Mouse (Mus musculus) heart, postnatal 14 days (tissue): ENCODE measurements around the gene Pdia6. TPM values are rescaled to one million over a fixed set of nuclear protein-coding genes. Genes with fewer than 3 reads are reported as not detected.

ENCODE experiments used
- DNase-seq, 2 experiments: peaks; one replicate each; pipeline ENCODE4 v3.0.0; 2021 to 2022
- intact Hi-C: fragments of 180-260 bp; cut with DNase I; formaldehyde crosslinking; loops from one replicate; pipeline ENCODE4 v1.15.1; 2025
- long read RNA-seq, 2 experiments: library from polyadenylated mRNA; stranded (forward); transcript quantifications; one replicate each; pipeline ENCODE4 v2.0.0; 2021
- total RNA-seq, 2 experiments: library from RNA; stranded (reverse); gene quantifications; 2 replicates each; pipeline ENCODE4 v1.2.3; 2021

Pdia6 gene
- total RNA-seq: 100 to 1,000 TPM in 1 of 2 experiments, 10 to 100 TPM in 1; 76.7 to 102 TPM
- long read RNA-seq, experiment 1, transcript Pdia6-201 (13 exons, 2,175 nt): major isoform, 282 of 301 reads
- long read RNA-seq, experiment 1, partial matches to known transcripts: 12 of 301 reads
- long read RNA-seq, experiment 1, other reads (novel, unspliced or antisense): 7 of 301 reads
- long read RNA-seq, experiment 2, transcript Pdia6-201 (13 exons, 2,175 nt): major isoform, 197 of 205 reads
- long read RNA-seq, experiment 2, partial matches to known transcripts: 7 of 205 reads
- long read RNA-seq, experiment 2, other reads (novel, unspliced or antisense): 1 of 205 reads

DNA sequence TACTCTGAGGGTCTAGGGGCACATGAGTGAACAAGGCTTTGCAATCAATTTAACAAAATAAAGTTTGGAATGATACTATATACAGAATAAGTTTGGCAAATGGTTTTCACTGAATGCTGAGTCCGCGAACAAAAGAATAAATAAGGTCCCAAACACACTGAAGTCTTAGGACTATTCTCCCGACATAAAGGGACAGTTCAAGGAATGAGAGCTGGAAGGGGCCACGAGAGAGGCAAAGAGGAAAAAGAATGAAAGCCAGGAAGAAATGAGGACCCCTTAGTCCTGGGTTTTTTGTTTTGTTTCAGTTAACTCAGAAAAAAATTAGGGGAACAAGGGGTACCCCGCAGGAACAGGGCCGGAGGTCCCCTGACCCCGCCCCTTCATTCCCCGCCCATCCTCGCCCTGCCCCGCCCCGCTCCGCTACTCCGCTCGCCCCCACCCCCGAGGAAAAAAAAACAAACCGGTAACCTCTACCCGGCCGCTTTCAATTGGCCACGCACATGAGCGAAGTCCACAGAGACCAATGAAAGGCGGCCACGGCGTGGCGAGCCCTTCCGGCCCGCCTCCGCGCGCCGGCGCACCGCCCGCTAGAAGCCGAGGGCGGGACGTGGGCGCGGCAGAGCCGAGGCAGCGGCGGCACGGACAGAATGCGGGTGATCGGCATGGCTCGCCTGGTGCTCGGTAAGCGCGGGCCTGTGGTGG lies at the start of gene Pdia6:
Pdia6 (plus strand) TSS at position 575 of the 702 bp plus-strand sequence.
- intact Hi-C loops: loop anchor here (10.0 kb wide), 2 partner anchors 279 to 1621 kb away; partner anchors contain the start of gene Odc1

DNA sequence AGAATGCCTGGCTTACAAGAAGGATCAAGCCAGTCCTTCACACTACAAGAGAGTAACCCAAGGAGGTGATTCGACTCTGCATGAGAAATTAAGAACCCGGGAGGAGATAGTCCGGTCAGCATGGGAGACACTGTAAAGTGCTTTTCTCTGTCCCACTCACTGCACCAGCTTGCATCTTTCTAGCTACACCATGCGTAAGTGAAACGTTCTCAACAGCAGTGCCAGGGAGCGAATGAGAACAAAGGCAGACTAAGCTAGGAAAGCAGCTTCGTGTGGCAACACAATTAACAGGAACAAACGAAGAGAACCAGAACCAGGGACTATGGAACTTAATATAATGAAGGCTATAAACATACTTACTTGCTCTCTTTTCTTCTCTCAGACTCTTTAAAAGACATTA lies 48.0 kb upstream of the Pdia6 start:
- DNase-seq: no peak
- intact Hi-C loops: no loop called here

More for the DNA sequence above, at the start of gene Pdia6:
- DNase-seq: peak; percentile 94 to 95

DNA sequence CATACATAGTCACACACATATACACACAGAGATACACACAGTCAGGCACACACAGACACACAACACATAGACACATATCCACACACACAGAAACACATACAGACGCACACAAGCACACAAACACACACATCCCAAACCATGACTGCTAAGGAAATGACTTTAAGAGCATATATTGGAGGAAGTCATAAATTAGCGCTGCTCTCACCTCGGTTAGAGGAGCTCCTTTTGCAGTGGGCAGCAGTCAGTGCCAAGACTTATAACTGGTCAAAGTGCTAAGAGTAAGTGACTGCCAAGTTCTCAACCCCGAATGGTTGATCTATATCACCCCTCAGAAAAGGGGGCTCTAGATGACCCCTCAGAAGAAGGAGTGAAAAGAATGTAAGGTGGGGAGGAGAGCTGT lies 47.2 kb upstream of the Pdia6 start:
- no peak for DNase-seq
- intact Hi-C loops: no loop called here

DNA sequence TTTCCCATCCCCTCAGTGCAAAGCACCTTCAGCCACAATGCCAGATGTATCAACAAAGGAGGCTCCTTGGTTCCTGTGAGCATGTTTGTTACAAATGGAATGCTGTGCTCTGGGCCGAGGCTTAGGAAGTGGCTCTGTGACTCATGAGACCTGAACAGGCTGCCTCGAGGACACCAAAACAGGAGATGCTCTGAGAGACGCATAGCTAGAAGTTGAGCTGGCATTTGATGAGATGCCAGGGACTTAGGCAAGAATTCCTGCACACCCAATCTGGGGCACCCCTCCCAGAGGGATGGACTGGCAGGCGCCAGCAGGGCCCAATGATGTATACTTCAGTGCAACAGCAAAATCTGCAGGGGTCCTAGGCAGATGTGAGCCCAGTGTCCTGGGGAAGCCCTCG lies 45.7 kb upstream of the Pdia6 start:
- intact Hi-C loops: no loop called here
- no peak for DNase-seq

DNA sequence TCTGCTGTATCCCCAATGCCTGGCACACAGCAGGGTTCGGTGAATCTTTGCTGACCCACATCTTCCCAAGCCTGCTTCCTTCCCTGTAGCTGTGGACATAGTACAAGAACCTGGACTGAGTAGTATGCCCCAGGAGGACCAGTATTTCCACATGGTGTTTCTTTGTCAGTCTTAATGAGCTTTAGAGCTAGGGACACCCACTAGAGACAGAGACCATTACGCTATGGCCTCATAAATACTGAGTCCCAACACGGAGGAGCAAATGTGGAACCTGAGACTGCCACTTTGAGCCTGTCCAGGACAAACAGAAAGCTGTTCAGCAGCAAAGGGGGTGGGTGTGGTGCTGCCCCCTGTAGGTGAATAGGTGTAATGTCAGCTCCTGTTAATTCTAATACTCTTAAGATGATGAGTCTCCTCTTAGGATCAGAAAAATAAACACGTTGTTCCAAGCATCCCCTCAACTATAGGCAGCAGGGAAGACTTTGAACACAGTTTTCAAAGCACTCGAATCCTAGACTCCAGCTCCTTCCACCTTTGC lies 44.4 kb upstream of the Pdia6 start:
- intact Hi-C loops: no loop called here
- peak in 1 of 2 experiments; percentile 14 for DNase-seq

DNA sequence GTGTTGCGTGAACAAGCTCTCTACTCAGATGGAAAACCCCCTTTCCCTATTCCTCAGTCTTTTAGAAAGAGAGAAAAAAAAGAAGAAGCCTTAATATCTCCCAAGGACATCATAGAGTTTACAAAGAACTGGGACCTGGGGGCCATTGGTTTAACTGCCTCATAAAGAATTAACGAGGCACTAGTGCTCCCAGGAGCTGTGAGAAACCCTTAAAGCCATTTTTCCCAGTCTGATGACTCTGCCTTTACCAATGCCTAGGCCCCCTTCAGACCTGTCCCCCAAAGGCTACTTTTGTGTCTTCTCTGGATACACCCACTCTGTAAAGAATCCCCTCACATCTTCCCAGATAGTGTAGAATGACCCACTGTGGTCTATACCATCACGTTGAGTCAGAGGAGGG lies 43.3 kb upstream of the Pdia6 start:
- intact Hi-C loops: no loop called here
- no peak for DNase-seq

DNA sequence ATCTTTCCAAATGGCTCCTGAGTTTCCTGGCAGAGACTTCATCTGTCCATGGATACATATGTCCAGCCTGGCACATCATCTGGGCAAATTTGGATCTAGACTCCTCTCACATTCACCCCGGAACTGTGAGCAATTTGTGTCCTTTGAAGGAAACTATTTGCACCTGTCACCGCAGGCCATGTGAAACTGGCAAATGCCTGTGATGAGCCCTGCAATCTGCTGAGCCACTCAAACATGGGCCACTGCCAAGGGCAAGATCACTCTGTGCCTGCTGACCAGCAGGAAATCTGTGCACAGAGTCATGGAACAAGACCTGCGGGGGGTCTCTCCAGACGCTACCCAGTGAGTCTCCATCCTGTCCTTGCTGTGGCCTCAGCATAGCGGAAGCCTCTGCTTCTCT lies 41.3 kb upstream of the Pdia6 start:
- peak in 1 of 2 experiments; percentile 4 for DNase-seq
- intact Hi-C loops: no loop called here

DNA sequence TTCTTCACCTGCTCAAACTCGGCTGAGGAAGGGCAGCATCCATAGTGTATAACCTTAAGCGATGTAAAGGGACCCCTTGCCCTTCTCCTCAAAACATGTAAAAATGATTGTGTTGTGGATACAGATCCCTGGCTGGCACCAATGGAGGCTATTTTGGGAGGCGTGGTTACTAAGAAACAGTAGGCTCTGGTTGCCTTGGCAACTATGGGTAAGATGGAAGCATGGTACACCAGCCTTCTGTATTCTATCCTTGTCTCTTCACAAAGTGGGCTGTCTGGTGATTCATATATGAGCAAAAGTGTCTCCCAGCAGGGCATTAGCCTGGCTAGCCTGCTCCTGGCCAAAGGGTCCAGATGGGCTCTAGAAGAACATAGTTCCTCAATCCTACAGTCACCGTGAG lies 38.4 kb upstream of the Pdia6 start:
- DNase-seq: no peak
- intact Hi-C loops: no loop called here

DNA sequence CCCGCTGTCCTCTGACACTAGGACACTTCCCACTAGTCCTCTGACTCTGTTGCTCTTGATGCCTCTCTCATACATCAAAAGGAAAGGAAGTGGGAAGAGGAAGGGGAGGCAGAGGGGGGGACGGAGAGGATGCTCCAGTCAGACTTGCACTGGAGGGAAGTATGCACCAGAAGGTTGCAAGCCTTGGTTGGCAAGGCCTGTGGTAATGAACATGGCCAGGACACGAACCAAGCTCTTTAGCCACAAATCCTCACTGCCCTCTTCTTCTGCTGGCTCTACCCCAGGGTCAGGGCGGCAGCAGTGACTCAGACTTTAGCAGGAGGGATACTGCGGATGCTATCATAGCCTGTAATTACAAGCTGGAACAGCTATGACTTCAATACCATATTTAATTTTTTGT lies 35.8 kb upstream of the Pdia6 start:
- no peak for DNase-seq
- intact Hi-C loops: no loop called here

DNA sequence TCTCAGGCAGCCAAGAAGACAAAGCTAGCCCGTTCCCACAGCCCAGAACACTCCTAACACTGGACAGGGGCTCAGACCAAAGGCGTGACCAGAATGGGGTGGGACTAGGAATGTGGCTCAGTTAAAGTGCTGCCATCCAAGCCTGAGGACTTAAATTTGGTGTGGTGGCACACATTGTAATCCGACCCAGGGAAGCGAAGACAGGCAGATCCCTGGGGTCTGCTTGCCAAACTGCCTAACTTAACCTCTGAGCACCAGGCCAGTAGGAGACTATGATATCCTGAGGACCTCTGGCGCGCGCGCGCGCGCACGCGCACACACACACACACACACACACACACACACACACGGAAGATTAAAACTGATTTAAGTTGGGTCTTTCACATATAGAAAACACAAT lies 34.8 kb upstream of the Pdia6 start:
- DNase-seq: no peak
- intact Hi-C loops: no loop called here

DNA sequence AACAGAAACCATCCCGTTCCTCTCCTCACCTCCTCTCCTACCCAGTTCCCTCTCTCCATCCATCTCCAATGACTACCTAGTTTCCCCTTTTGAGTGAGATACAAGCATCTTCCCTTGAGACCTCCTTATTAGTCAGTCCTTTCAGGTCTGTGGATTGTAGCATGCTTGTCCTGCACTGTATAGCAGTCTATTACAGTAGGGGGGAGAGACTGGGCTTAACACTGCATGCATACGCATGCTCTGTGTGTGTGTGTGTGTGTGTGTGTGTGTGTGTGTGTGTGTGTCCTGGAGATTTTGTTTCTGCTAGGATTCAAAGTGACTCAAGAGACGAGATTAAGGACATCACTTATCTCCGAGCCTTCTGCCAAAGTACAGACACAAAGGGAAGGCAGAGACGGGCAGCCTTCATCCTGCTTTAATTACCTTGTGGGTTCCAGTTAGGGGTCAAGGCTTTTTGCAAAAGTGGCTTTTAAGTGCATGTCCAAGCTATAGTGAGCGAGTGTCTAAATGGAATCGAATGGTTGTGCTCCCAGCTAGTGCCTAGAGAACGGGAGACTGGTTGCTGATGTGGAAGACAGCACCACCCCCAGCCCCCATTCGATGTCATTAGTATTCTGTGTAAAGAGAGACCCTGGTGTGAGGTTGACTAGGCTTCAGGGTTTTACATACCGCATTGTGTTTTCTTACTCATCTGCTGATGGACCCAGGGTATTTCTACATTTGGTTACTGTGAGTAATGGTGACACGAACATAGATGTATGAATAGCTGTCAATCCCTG lies 30.6 kb upstream of the Pdia6 start:
- intact Hi-C loops: no loop called here
- no peak for DNase-seq

DNA sequence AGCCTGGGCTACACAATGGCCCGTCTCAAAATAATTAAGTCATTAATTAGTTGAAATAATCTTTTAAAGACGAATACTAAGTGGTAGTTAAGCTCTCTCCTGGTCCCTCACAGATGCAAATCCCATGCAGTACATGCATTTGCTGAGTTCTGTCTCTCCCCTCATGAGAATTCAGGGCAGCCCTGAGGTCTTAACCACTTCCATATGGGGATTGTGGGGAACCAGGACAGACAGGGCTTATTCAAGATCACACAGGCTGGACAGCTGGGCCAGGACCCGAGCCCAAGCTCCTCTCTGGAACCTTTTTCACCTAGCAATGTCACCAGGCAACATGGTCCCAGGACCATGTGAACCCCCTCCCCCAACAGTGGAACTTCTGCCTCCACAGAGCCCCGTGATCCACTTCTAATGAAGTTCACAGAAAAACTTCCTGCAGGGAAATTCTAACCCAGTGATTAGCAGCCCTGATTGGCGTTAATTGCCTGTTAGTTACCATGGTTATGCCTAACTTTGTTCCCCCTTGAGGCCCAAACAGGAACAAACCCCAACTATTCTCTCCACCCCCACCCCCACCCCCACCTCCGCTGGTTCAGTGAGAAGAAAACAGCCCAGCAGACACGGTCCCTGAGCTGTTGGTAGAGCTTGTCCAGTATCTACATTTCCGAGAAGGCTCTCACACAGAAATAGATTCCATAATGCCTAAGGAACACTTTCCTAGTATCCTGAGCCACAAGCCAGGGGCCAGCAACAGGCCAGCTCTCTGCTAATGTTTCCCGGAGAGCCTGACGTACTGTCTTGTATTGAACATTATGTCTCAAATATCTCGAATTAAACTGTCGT lies 27.5 kb upstream of the Pdia6 start:
- DNase-seq: no peak
- intact Hi-C loops: no loop called here

DNA sequence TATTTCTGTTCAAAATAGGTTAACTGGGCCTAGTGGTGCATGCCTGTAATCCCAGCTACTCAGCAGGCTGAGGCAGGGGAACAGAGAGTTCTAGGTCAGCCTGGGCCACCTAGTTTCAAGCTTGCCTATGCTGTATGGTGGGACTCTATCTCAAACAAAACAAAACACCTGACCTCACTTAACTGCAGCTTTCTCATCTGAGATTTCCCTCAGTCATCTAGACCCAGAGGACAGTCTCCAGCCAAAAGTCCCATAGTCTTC lies 27.0 kb upstream of the Pdia6 start:
- DNase-seq: no peak
- intact Hi-C loops: no loop called here

DNA sequence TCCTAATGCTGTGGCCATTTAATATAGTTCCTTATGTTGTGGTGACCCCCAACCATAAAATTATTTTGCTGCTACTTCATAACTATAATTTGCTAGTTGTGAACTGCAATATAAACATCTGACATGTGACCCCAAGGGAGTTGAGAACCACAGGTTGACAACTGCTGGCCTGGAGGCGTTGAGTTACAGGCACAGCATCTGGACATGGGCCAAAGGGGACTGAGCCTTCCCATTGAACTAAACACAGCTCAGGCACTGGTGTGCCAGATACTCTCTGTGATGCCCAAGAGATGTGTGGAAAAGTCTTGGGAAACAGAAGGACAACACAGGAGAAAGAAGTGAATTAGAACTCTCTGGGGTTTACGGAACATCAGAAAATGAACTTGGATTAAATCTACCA lies 25.3 kb upstream of the Pdia6 start:
- no peak for DNase-seq
- intact Hi-C loops: no loop called here

DNA sequence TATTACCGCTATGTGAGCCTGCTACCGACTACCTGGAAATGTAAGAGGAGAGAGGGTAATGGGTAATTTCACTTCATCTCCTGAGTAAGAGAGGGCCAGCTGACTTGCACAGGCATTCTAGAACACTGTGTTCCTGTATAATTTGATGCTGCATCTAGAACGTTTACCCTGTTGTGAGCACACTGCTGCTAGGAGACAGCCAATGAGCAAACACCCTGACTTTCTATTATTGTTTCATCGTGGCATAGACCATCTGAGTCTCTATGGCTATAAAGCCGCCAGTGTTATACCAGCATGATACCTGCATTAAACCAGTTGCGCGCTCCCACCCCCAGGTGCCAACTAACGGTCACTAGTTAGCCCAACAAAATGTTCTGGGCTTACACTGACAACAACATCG lies 24.7 kb upstream of the Pdia6 start:
- no peak for DNase-seq
- intact Hi-C loops: no loop called here

DNA sequence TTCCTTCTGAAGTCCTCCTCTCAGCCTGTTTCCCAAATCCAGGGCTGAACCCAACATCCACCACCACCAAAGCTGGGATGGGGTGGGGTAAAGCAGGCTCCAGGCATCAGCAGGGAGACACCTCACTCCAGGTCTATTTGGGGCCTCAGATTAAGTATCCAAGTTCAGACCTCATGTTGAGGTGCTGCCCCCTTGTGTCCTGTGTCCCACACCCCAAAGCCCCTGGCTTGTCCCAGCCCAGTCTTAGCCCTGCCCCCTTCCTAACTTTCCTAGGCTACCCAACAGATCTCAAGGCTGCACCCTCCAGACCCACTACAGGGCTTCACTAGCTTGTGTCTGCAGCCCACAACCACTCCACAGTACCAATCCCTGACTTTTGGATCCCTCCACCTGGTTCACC lies 24.3 kb upstream of the Pdia6 start:
- no peak for DNase-seq
- intact Hi-C loops: no loop called here

DNA sequence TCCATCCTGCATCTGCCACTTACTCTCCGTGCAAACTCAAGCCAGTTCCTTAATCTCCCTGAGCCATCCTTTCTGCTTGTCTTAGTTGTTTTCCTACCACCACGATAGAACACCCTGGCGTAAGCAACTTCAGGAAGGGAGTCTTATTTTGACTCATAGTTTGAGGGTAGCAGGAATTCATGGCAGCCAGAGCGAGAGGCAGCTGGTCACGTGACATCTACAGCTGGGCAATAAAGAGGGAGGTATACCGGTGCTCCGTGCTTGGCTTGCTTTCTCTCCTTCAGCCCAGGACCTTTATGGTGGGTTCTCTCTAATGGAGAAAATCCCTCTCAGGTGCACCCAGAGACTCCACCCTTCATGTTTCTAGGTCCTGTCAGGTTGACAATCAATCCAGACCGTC lies 15.4 kb upstream of the Pdia6 start:
- DNase-seq: no peak
- intact Hi-C loops: loop anchor here (10.0 kb wide), 1 partner anchor 536 kb away; no protein-coding TSS in a partner anchor

DNA sequence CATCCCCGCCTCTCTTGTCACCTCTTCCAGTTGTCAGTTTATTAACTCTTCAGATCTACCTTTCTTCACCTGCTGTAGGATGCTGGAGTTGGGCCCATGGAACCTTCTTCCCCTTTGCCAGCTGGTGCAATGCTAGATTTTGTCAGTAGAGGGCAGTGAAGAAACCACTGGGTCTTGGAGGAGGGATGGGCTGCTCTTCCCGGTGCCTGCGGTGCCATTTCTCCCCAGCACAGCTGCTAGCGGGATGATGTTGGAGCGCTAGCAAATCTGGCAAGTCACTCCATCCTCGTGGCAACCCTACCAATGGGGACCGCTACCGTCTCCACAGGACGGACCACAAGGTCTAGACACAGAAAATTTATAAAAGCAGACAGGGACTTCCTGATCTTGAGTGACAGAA lies 13.3 kb upstream of the Pdia6 start:
- intact Hi-C loops: loop anchor here (10.0 kb wide), 1 partner anchor 538 kb away; no protein-coding TSS in a partner anchor
- DNase-seq: peak; percentile 59 to 79

DNA sequence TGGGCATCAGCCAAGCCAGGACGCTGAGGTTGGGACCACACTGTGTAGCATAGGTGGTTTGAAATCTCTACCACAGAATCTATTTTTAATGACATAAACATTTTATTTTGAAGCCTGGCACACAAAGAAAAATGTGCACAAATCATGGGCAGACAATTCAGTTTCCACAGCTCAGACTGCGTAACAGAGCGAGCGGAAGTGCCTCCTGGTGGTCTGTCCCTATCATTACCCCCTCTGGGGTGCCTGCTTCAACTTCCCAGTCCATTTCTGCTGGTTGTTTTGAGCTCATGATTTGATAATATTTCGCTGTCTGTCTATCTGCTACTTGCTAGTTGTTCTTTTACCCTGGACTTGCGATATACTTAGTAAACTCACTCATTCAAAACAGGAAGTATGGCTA lies 10.7 kb upstream of the Pdia6 start:
- intact Hi-C loops: loop anchor here (5.0 to 10.0 kb wide), 2 partner anchors 448 to 541 kb away; no protein-coding TSS in a partner anchor
- no peak for DNase-seq

DNA sequence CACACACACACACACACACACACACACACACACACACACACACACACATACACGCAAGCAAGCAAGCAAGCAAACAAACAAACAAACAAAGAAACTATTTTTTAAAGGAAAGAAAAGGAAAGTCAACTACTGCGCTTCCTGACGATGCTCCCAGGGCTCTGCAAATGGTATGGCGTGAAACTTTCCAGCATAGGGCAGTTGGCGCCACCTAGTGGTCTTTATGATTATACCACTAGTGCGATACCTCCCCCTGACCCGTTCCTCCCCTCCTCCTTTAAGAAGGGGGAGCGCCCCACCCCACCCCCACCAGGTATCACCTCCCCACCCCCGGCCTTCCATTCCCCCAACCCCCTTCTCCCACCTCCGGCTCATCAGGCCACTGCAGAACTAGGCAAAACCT lies 9.4 kb upstream of the Pdia6 start:
- peak; percentile 48 to 75 for DNase-seq

More for the DNA sequence above, 9.4 kb upstream of the Pdia6 start:
- intact Hi-C loops: loop anchor here (1.0 to 10.0 kb wide), 3 partner anchors 224 to 542 kb away; no protein-coding TSS in a partner anchor
